Mouse (Mus musculus) liver, adult 2 months (tissue): ENCODE measurements around the gene Tdgf1. TPM values are rescaled to one million over a fixed set of nuclear protein-coding genes. Genes with fewer than 3 reads are reported as not detected.

ENCODE experiments used
- DNase-seq: peaks from one replicate; pipeline ENCODE4 v3.0.0-alpha.2; 2011; ENCODE audit warnings: low read depth, low spot score; ENCODE audit errors: extremely low read depth
- H3K27ac ChIP-seq: fragments of 200-500 bp; replicated peaks from 2 replicates; pipeline ENCODE4 v1.5.1; 2012; ENCODE audit warnings: low read depth, mild to moderate bottlenecking, control low read depth, inconsistent platforms, low read length; ENCODE audit not compliant: insufficient read depth
- H3K27me3 ChIP-seq: fragments of 200-500 bp; 2 replicates; pipeline ENCODE4 v1.6.1; 2012; ENCODE audit warnings: mild to moderate bottlenecking, moderate library complexity, low read length, inconsistent platforms; ENCODE audit not compliant: control insufficient read depth, insufficient read depth
- H3K36me3 ChIP-seq: fragments of 200-500 bp; 2 replicates; pipeline ENCODE4 v1.6.1; 2012; ENCODE audit warnings: low read length, inconsistent platforms; ENCODE audit not compliant: control insufficient read depth, insufficient read depth
- H3K4me1 ChIP-seq: fragments of 200-500 bp; 2 replicates; pipeline ENCODE4 v1.6.1; 2011; ENCODE audit warnings: low read length; ENCODE audit not compliant: control insufficient read depth, insufficient read depth
- H3K4me3 ChIP-seq: fragments of 200-500 bp; 2 replicates; pipeline ENCODE4 v1.5.1; 2011; ENCODE audit warnings: low read depth, mild to moderate bottlenecking, control low read depth, low read length, moderate library complexity; ENCODE audit not compliant: insufficient read depth
- H3K79me2 ChIP-seq: fragments of 200-500 bp; 2 replicates; pipeline ENCODE4 v1.6.1; 2012; ENCODE audit warnings: inconsistent platforms, mild to moderate bottlenecking, low read length, moderate library complexity; ENCODE audit not compliant: control insufficient read depth, insufficient read depth
- H3K9ac ChIP-seq: fragments of 200-500 bp; 2 replicates; pipeline ENCODE4 v1.6.1; 2012; ENCODE audit warnings: low read depth, mild to moderate bottlenecking, control low read depth, inconsistent platforms, low read length
- CTCF ChIP-seq: fragments of 200-500 bp; IDR thresholded peaks from 2 replicates; pipeline ENCODE4 v1.5.1; 2011; ENCODE audit warnings: low read depth, low read length, control low read depth
- POLR2A ChIP-seq: fragments of 200-500 bp; IDR thresholded peaks from 2 replicates; pipeline ENCODE4 v1.6.1; 2011; ENCODE audit warnings: low read length, control low read depth; ENCODE audit not compliant: insufficient read depth; ENCODE audit errors: extremely low read depth
- WGBS: fragments of 180-500 bp; shearing (Covaris S2); methylation state at CpG from one replicate; pipeline ENCODE4 v1.1.7; 2018; 5-methylcytosine and 5-hydroxymethylcytosine counted together
- polyA plus RNA-seq: library from polyadenylated mRNA; depleted of rRNA; stranded (reverse); fragments of >200 nt; gene quantifications from 2 replicates; pipeline ENCODE4 v1.2.3, GENCODE M21; 2012
- total RNA-seq: library from RNA; depleted of rRNA; stranded (reverse); fragments of >200 nt; gene quantifications from 2 replicates; pipeline ENCODE4 v1.2.3, GENCODE M21; 2014

Gene Tdgf1
- total and polyA plus RNA-seq, 2 experiments = not detected

- H3K9ac ChIP-seq = peak overlapping the region; percentile 74
- TF ChIP-seq POLR2A = no peak
- TF ChIP-seq CTCF = no peak
- H3K4me1 ChIP-seq = peaks cover 25% of the 10 kb centered on the region
- peaks cover 5% of the 10 kb centered on the region for H3K36me3 ChIP-seq
- peaks cover 9% of the 10 kb centered on the region; the same call in 1 of the 2 replicates for H3K79me2 ChIP-seq
- H3K27me3 ChIP-seq = no peaks in the 10 kb centered on the region
- peak overlapping the region; percentile 55 for H3K4me3 ChIP-seq
- WGBS = 15% methylated on average over 3 of the region's 3 CpGs
- peak overlapping the region; percentile 95 for H3K27ac ChIP-seq
- peak; percentile 84 for DNase-seq
These were observed 42.1 kb upstream of the Tdgf1 start for GRCm38 (mm10) chr9:110988078-110988477.

GRCm38 (mm10) chr9:110987331-110987730, 41.4 kb upstream of the Tdgf1 start:
- H3K27ac ChIP-seq = peak overlapping the region; percentile 50
- peak; percentile 66 for DNase-seq
- TF ChIP-seq POLR2A (no peak), CTCF (no peak)
- H3K79me2 ChIP-seq = peaks cover 9% of the 10 kb centered on the region; the same call in 1 of the 2 replicates
- WGBS = 22% methylated on average over 4 of the region's 4 CpGs
- H3K4me1 ChIP-seq = peaks cover 20% of the 10 kb centered on the region
- peak overlapping the region; percentile 18 for H3K4me3 ChIP-seq
- peaks cover 5% of the 10 kb centered on the region for H3K36me3 ChIP-seq
- no peaks in the 10 kb centered on the region for H3K27me3 ChIP-seq
- H3K9ac ChIP-seq = peak overlapping the region; percentile 2

- 48% methylated on average over 8 of the region's 8 CpGs for WGBS
- Histone ChIP-seq H3K4me1 (peaks cover 13% of the 10 kb centered on the region), H3K9ac (peak overlapping the region; percentile 25; the same call in 1 of the 2 replicates), H3K4me3 (no peak overlapping the region; the same call in 1 of the 2 replicates), H3K27ac (peak overlapping the region; percentile 75), H3K36me3 (peaks cover 5% of the 10 kb centered on the region), H3K79me2 (peaks cover 9% of the 10 kb centered on the region; the same call in 1 of the 2 replicates), H3K27me3 (no peaks in the 10 kb centered on the region)
- DNase-seq = no peak
- TF ChIP-seq CTCF (no peak), POLR2A (no peak)
These were observed 40.0 kb upstream of the Tdgf1 start for GRCm38 (mm10) chr9:110985951-110986350.

- no peak overlapping the region; the same call in 1 of the 2 replicates for H3K4me3 ChIP-seq
- WGBS = 41% methylated on average over 5 of the region's 5 CpGs
- TF ChIP-seq CTCF (no peak), POLR2A (no peak)
- H3K36me3 ChIP-seq = peaks cover 5% of the 10 kb centered on the region
- H3K27ac ChIP-seq = peak overlapping the region; percentile 77
- no peaks in the 10 kb centered on the region for H3K27me3 ChIP-seq
- peak; percentile 98 for DNase-seq
- peaks cover 9% of the 10 kb centered on the region; the same call in 1 of the 2 replicates for H3K79me2 ChIP-seq
- H3K4me1 ChIP-seq = peaks cover 11% of the 10 kb centered on the region
- H3K9ac ChIP-seq = peak overlapping the region; percentile 35; the same call in 1 of the 2 replicates
These were observed 39.6 kb upstream of the Tdgf1 start for GRCm38 (mm10) chr9:110985541-110985940.

- Histone ChIP-seq H3K36me3 (peaks cover 5% of the 10 kb centered on the region), H3K27ac (no peak overlapping the region), H3K4me1 (peaks cover 11% of the 10 kb centered on the region), H3K27me3 (no peaks in the 10 kb centered on the region), H3K4me3 (no peak overlapping the region), H3K79me2 (peaks cover 5% of the 10 kb centered on the region; the same call in 1 of the 2 replicates), H3K9ac (no peak overlapping the region)
- peak; percentile 16 for DNase-seq
- TF ChIP-seq POLR2A (no peak), CTCF (no peak)
- 89% methylated on average over 9 of the region's 9 CpGs for WGBS
These were observed 38.1 kb upstream of the Tdgf1 start for GRCm38 (mm10) chr9:110984096-110984495.

GRCm38 (mm10) chr9:110982351-110982750, 36.4 kb upstream of the Tdgf1 start:
- no peak for DNase-seq
- no peaks in the 10 kb centered on the region for H3K27me3 ChIP-seq
- TF ChIP-seq CTCF = no peak
- no peak for TF ChIP-seq POLR2A
- peaks cover 5% of the 10 kb centered on the region for H3K36me3 ChIP-seq
- H3K27ac ChIP-seq = no peak overlapping the region
- no peaks in the 10 kb centered on the region for H3K79me2 ChIP-seq
- 85% methylated on average over 4 of the region's 4 CpGs for WGBS
- peaks cover 11% of the 10 kb centered on the region for H3K4me1 ChIP-seq
- H3K9ac ChIP-seq = no peak overlapping the region
- no peak overlapping the region for H3K4me3 ChIP-seq
